Mouse (Mus musculus): ENCODE results near the gene Plpp2. TPM values are rescaled to one million over a fixed set of nuclear protein-coding genes. Genes with fewer than 3 reads are reported as not detected.

Plpp2 gene
- polyA plus RNA-seq, 1 experiment = 68.7 TPM

DNA sequence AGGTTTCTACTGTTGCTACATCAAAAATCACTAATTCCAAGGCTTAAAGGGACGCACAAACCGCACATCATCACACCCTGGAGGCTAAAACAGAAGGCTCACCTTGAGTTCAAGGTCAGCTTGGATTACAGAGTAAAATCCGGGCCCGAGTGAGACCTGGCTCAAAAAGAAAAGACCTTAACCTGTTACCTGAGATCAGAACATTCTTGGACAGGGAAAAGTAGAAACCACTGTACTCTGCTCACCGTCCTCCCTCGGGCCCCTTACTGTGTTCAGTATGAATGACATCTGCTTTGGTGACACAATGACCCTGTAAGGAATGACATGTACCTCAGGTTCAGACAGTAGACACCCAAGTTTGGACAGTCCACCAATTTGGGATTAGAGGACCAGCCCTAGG lies 41.2 kb upstream of the Plpp2 start:
- TF ChIP-seq SRF (IDR thresholded peaks at IDR 0.05; ENCODE audit: control insufficient read depth, insufficient read length, low read depth) (no peak), E2F4 (IDR thresholded peaks at IDR 0.05; ENCODE audit: insufficient read depth) (no peak), POLR2A (IDR thresholded peaks at IDR 0.05; ENCODE audit: insufficient read length, low read depth) (no peak), CEBPB (IDR thresholded peaks at IDR 0.05; ENCODE audit: insufficient read depth, poor library complexity, severe bottlenecking) (no peak)
- H3K36me3 ChIP-seq (ENCODE audit: control insufficient read depth, insufficient read depth) = no peaks in the 10 kb centered on the region

DNA sequence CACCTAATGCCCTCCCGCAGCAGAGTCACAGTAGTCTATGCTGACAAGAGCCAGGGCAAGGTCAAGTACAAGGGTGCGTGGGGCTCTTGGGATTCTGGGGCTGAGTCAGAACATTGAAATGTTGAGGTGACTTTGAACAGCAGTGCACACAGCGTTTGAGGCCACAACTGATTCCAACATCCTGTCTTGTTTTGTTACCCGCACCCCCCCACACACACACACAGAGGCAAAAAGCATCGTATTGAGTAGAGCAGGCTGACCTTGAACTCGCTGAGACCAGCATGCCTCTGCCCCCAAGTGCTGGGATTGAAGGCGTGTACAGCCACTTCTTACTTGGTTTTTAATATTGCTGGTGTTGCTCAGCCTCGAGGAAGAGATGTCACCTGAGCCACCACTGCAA lies 40.8 kb upstream of the Plpp2 start:
- Histone ChIP-seq H3K79me2 (ENCODE audit: control insufficient read depth, insufficient read depth) (no peaks in the 10 kb centered on the region), H3ac (ENCODE audit: control insufficient read depth, insufficient read length) (no peak overlapping the region), H3K4me2 (ENCODE audit: low read depth) (no peak overlapping the region), H3K27me3 (ENCODE audit: control insufficient read depth, insufficient read depth, insufficient read length) (peaks cover 11% of the 10 kb centered on the region), H3K36me3 (ENCODE audit: control insufficient read depth, insufficient read depth) (no peaks in the 10 kb centered on the region), H3K4me3 (no peak overlapping the region)
- TF ChIP-seq POLR2AphosphoS2 (IDR thresholded peaks at IDR 0.05; ENCODE audit: insufficient read length, low read depth) (no peak), MAX (IDR thresholded peaks at IDR 0.05; ENCODE audit: low read depth) (no peak), TCF3 (IDR thresholded peaks at IDR 0.05; ENCODE audit: insufficient read length, low read depth) (no peak), MYOG (IDR thresholded peaks at IDR 0.05; ENCODE audit: control insufficient read depth in 1 of 3, insufficient read depth in 1 of 3, insufficient read length in 2 of 3, low read depth in 2 of 3) (no peak), USF1 (IDR thresholded peaks at IDR 0.05; ENCODE audit: low read depth) (no peak), POLR2A (IDR thresholded peaks at IDR 0.05; ENCODE audit: insufficient read length, low read depth) (no peak), SRF (IDR thresholded peaks at IDR 0.05; ENCODE audit: control insufficient read depth, insufficient read length, low read depth) (no peak), MYOD1 (IDR thresholded peaks at IDR 0.05; ENCODE audit: control insufficient read depth in 1 of 3, insufficient read length in 2 of 3, low read depth in 2 of 3) (no peak), TCF12 (IDR thresholded peaks at IDR 0.05; ENCODE audit: insufficient read depth, poor library complexity, severe bottlenecking) (no peak), REST (IDR thresholded peaks at IDR 0.05; ENCODE audit: insufficient read depth, insufficient read length) (no peak), E2F4 (IDR thresholded peaks at IDR 0.05; ENCODE audit: insufficient read depth) (no peak), CEBPB (IDR thresholded peaks at IDR 0.05; ENCODE audit: insufficient read depth, poor library complexity, severe bottlenecking) (no peak)

More for the DNA sequence above, 41.2 kb upstream of the Plpp2 start:
- Histone ChIP-seq H3K4me2 (ENCODE audit: low read depth) (no peak overlapping the region), H3K79me2 (ENCODE audit: control insufficient read depth, insufficient read depth) (no peaks in the 10 kb centered on the region), H3ac (ENCODE audit: control insufficient read depth, insufficient read length) (no peak overlapping the region), H3K27me3 (ENCODE audit: control insufficient read depth, insufficient read depth, insufficient read length) (peaks cover 11% of the 10 kb centered on the region), H3K4me3 (no peak overlapping the region)

DNA sequence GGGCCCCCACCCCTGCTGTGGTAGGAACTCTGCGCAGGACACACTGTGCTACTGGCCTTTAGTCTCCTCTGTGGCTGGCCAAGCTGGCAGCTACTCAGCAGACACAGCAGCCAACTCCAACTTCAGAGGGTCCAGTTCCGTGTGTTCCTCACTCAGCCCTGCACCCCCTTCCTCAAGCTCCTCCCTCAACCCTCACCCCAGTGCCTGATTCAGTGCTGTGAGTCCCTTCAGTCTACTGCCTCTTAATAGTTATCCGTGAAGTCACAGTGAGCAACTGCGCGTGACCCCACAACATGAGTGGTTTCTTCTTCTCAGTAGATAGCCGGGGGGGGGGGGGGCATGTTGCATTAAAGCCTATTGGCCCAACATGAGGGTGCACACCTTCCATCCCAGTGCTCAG lies 40.0 kb upstream of the Plpp2 start:
- no peaks in the 10 kb centered on the region for H3K79me2 ChIP-seq (ENCODE audit: control insufficient read depth, insufficient read depth)

DNA sequence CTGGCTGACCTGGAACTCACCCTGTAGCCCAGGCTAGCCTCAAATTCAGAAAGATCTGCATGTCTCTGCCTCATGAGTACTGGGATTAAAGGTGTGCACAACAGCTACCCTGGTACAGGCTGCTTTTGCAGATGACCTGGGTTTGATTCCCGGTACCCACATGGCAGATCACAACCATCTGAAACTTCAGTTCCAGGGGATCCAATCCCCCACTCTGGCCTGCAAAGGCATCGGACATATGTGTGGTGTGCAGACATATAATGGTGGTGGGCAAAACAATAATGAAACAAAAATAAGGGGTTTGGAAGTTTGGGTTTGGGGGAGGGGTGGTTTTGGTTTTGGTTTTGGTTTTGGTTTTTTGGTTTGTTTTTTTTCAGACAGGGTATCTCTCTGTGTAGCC lies 37.7 kb upstream of the Plpp2 start:
- Histone ChIP-seq H3K36me3 (ENCODE audit: control insufficient read depth, insufficient read depth) (no peaks in the 10 kb centered on the region), H3K4me2 (ENCODE audit: low read depth) (no peak overlapping the region), H3K27me3 (ENCODE audit: control insufficient read depth, insufficient read depth, insufficient read length) (no peaks in the 10 kb centered on the region), H3K79me2 (ENCODE audit: control insufficient read depth, insufficient read depth) (no peaks in the 10 kb centered on the region), H3ac (ENCODE audit: control insufficient read depth, insufficient read length) (no peak overlapping the region), H3K4me3 (no peak overlapping the region)
- TF ChIP-seq TCF3 (IDR thresholded peaks at IDR 0.05; ENCODE audit: insufficient read length, low read depth) (no peak), MAX (IDR thresholded peaks at IDR 0.05; ENCODE audit: low read depth) (no peak), E2F4 (IDR thresholded peaks at IDR 0.05; ENCODE audit: insufficient read depth) (no peak), POLR2A (IDR thresholded peaks at IDR 0.05; ENCODE audit: insufficient read length, low read depth) (no peak), TCF12 (IDR thresholded peaks at IDR 0.05; ENCODE audit: insufficient read depth, poor library complexity, severe bottlenecking) (no peak), USF1 (IDR thresholded peaks at IDR 0.05; ENCODE audit: low read depth) (no peak), SRF (IDR thresholded peaks at IDR 0.05; ENCODE audit: control insufficient read depth, insufficient read length, low read depth) (no peak)

More for the DNA sequence above, 40.0 kb upstream of the Plpp2 start:
- TF ChIP-seq CEBPB (IDR thresholded peaks at IDR 0.05; ENCODE audit: insufficient read depth, poor library complexity, severe bottlenecking) (no peak), SRF (IDR thresholded peaks at IDR 0.05; ENCODE audit: control insufficient read depth, insufficient read length, low read depth) (no peak), REST (IDR thresholded peaks at IDR 0.05; ENCODE audit: insufficient read depth, insufficient read length) (no peak), MYOD1 (IDR thresholded peaks at IDR 0.05; ENCODE audit: control insufficient read depth in 1 of 3, insufficient read length in 2 of 3, low read depth in 2 of 3) (no peak), MYOG (IDR thresholded peaks at IDR 0.05; ENCODE audit: control insufficient read depth in 1 of 3, insufficient read depth in 1 of 3, insufficient read length in 2 of 3, low read depth in 2 of 3) (no peak)
- H3K36me3 ChIP-seq (ENCODE audit: control insufficient read depth, insufficient read depth) = no peaks in the 10 kb centered on the region
- H3K4me3 ChIP-seq = no peak overlapping the region
- H3K4me2 ChIP-seq (ENCODE audit: low read depth) = no peak overlapping the region
- no peak overlapping the region for H3ac ChIP-seq (ENCODE audit: control insufficient read depth, insufficient read length)
- peaks cover 3% of the 10 kb centered on the region for H3K27me3 ChIP-seq (ENCODE audit: control insufficient read depth, insufficient read depth, insufficient read length)

DNA sequence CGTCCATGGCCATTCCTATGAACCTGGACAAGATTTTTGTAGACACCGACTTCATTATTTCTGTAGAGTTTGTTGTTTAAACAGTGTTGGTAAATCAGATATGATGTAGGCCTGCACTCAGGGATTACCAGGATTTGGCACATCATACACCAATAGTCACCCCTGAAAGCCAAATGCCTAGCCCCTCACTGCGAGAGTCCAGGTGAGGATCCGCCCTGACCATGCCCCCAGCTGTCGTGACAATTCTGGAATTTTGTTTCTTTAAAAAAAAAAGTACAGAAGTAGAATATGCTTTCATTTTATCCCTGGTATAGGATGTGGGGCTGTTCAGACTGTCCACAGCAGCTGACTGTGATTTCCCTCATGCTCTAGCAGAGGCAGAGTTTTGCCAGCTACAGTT lies 36.3 kb upstream of the Plpp2 start:
- H3K79me2 ChIP-seq (ENCODE audit: control insufficient read depth, insufficient read depth) = no peaks in the 10 kb centered on the region
- no peak overlapping the region for H3K4me3 ChIP-seq
- H3K4me2 ChIP-seq (ENCODE audit: low read depth) = no peak overlapping the region
- no peak for TF ChIP-seq MAX (IDR thresholded peaks at IDR 0.05; ENCODE audit: low read depth)
- TF ChIP-seq POLR2A (IDR thresholded peaks at IDR 0.05; ENCODE audit: insufficient read length, low read depth) = no peak
- TF ChIP-seq POLR2AphosphoS2 (IDR thresholded peaks at IDR 0.05; ENCODE audit: insufficient read length, low read depth) = no peak
- TF ChIP-seq E2F4 (IDR thresholded peaks at IDR 0.05; ENCODE audit: insufficient read depth) = no peak
- no peak for TF ChIP-seq SRF (IDR thresholded peaks at IDR 0.05; ENCODE audit: control insufficient read depth, insufficient read length, low read depth)
- TF ChIP-seq MYOD1 (IDR thresholded peaks at IDR 0.05; ENCODE audit: control insufficient read depth in 1 of 3, insufficient read length in 2 of 3, low read depth in 2 of 3) = no peak
- TF ChIP-seq TCF3 (IDR thresholded peaks at IDR 0.05; ENCODE audit: insufficient read length, low read depth) = no peak
- no peak for TF ChIP-seq REST (IDR thresholded peaks at IDR 0.05; ENCODE audit: insufficient read depth, insufficient read length)
- TF ChIP-seq TCF12 (IDR thresholded peaks at IDR 0.05; ENCODE audit: insufficient read depth, poor library complexity, severe bottlenecking) = no peak
- no peak for TF ChIP-seq CEBPB (IDR thresholded peaks at IDR 0.05; ENCODE audit: insufficient read depth, poor library complexity, severe bottlenecking)
- TF ChIP-seq USF1 (IDR thresholded peaks at IDR 0.05; ENCODE audit: low read depth) = no peak
- TF ChIP-seq MYOG (IDR thresholded peaks at IDR 0.05; ENCODE audit: control insufficient read depth in 1 of 3, insufficient read depth in 1 of 3, insufficient read length in 2 of 3, low read depth in 2 of 3) = no peak
- no peaks in the 10 kb centered on the region for H3K36me3 ChIP-seq (ENCODE audit: control insufficient read depth, insufficient read depth)
- H3K27me3 ChIP-seq (ENCODE audit: control insufficient read depth, insufficient read depth, insufficient read length) = no peaks in the 10 kb centered on the region
- no peak overlapping the region for H3ac ChIP-seq (ENCODE audit: control insufficient read depth, insufficient read length)

Data from myocyte (in vitro differentiated cells).